Mouse (Mus musculus) spleen, postnatal 10 days (tissue): ENCODE results near the gene Shroom3.

Experiments used
- DNase-seq, 2 experiments: peaks; one replicate each; pipeline ENCODE4 v3.0.0; 2021 to 2022; ENCODE audit warnings: low spot score in 2 of 2

The Shroom3 gene

DNA sequence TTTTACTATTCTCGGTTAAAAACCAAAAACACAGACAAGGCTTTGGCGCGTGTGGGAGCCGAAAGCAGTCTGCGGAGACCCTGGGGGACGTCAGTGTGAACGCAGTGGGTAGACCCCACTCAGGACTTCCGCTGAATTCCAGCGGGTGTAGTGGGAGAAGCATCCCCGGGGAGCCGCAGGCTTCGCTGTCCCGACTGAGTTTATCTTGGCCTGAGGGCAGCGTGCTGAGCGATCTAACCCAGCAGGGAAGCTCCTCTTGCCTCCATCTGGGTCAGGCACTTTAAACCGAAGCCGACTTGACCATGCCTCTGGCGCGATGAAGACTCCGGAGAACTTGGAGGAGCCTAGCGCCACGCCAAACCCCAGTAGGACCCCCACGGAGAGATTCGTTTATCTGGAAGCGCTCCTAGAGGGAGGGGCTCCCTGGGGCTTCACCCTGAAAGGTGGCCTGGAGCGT is at the start of gene Shroom3:
Gene Shroom3, plus strand, starts transcription at position 85 of the 457 bp plus-strand sequence.
- no peak for DNase-seq

DNA sequence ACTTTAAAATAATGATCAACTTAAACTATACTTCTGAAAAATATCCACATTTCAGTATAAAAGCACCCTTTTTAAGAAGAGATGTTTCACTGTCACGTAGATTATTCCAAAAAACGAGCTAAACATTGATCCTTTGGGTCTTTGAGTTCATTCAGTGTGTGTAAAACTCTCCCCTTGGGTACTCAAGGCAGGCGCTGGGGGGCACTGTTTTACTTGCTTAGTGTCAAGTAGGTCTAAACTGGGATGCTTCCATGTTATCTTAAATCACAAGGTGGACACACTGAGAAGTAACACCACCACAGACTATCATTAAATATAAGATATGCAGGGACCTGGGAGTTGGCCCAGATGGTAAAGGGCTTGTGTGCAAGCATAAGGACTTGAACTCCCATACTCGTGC is 49.7 kb upstream of the Shroom3 start:
- DNase-seq: no peak

DNA sequence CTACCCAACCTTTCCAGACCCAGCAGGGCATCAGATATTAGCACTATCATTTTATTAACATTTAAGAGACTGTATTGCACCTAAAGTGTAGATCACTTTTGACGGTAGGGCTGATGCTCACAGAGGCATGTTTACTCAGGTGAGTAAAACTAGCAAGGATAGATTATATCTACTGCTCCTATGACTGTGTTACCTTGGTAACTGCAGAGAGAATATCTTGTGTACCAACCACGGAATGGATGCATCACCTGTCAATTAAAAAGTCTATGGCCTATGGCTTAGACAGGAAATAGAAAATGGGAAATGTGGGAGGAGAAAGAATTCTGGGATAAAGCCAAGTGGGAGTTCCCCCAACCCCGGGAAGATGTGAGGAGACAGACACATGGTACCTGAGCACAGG is 48.3 kb upstream of the Shroom3 start:
- no peak for DNase-seq

DNA sequence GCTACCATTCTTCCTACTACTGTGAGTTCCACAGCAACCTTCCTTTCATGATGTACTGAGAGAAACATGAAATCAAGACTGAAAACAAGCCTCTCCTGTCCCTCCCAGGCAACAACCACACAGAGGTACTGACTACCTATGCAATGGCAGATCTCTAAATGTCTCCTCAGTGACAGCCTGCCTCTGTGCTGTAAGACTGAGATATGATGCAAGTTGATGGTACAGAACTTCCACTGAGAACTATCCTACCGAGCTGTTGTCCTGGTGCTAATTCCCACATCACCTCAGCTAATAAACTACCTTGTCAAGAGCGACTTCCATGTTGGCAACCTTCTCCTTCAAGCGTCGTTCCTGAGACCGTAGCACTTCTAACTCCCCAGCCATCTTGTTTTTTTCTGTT is 47.3 kb upstream of the Shroom3 start:
- no peak for DNase-seq

DNA sequence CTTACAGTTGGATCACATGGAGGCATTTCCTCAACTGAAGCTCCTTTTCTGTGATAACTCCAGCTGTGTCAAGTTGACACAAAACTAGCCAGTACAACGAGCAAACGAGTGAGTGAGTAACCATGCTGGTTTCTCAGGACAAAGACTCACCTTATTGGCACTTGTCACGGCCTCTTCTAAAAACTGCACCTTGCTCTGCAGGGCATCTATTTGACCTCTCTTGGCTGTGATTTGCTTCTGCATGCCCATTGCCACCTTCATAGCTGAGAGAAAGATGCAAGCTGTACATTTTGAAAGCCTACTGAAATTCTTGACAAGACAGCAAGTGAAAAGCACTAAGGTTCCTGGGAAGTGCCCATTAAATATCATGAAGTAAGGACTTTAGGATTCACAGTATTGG is 42.4 kb upstream of the Shroom3 start:
- DNase-seq: no peak

DNA sequence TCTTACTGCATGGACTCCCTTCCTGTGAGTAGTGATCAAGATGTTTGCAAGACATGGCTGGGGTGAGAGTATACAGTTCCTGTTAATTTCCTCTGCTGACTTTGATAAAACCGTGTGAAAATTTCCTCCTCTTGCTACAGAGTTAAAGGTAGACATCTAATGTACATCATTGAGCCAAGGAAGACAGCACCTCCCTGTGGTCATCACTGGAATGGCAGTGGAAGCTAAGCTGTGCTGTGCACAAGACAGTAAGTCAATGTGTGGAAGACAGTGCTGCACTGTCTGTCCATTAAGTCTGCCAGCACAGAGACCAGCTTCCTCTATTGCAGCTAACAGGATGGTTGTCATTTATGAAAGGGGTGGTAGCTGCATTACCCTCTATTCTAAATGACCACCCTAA is 27.0 kb upstream of the Shroom3 start:
- DNase-seq: peak; percentile 30 to 75

DNA sequence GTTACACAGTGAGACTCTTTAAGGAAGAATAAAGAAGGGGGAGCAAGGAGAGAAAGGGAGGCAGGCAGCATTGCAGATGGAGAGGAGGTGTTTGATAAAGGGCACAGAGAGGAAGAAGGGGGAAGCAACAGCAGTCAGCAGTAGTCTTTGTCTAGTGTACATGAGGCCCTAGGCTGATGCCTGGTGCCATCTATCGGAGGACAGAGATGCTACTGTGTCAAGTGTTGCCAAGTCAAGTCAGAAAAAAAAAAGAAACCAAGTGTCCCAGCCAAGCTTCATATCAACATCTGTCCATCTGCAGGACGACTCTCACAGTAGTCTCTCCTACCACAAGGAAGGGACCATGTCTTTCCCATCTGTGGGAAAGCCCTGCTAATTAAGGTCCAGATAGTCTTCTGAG is 18.9 kb upstream of the Shroom3 start:
- no peak for DNase-seq

DNA sequence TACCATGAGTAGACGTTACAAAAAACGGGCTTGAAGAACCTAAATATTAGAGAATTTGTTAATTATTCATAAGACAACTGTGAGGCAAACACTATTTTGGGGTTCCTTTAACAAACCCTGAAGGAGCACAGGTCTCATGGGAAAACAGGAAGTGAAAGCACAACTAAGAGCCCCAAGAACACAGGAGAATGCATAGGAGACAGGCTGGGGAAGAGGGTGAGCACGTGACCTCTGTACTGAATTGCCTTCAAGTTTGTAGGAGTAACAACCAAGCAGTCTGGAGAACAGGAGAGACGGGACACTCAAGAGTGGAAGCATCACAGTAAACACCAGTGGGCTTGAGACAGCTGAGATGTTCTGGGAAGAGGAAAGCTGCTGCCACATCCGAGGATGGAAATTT is 16.4 kb upstream of the Shroom3 start:
- no peak for DNase-seq

DNA sequence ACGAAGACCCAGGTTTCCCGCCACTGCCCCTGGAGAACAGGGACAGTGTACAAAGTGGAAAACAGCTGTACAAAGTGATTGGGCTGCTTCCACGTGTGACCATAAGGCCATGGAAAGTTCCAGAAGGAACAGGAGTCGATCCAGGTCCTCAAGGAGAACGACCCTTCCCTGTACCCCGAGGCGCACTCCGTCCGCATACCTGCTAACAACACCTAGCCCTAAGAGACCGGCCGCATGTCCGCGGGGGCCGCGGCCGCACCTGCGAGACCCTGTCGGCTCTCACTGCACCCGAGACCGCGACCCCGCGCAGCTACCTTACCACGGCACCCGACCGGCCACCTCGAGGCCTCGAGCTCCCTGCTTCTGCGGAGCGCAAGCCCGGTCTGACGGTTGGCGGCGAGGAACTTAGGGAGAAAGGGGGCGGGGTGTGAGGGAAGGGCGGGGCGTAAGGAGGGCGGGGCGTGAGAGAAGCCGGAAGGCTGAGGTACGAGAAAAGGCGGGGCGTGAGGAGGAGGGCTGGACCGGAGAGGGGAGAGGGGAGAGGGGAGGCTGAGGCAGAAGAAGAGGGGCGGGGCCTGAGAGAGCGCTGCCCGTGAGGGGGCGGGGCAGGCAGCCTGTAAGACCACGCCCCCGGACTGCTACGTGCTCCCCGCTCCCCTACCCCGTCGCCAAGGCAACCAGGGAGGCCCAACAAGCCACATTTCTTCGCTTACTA is 8.2 kb upstream of the Shroom3 start, which contains the start of gene Ccdc158:
Gene Ccdc158, minus strand, starts transcription at position 413 of the 715 bp plus-strand sequence.
- DNase-seq: peak; percentile 14 to 75

DNA sequence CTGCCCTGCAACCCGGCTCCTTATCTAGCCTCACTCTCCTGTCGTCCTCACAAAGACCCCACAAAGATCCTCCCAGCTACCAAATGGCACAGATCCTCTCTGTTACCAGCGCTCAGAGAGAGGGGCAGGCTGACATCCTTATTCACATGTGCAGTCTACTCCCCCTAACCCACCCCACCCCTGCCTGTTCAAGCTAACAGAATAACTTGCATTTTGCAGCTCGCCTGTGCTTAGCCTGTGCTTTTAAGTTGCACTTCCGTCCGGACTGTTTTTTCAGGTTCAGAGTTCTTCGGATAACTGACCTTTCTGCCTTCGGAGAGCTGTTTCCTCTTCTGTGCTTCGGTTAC is 7.7 kb upstream of the Shroom3 start:
- no peak for DNase-seq

DNA sequence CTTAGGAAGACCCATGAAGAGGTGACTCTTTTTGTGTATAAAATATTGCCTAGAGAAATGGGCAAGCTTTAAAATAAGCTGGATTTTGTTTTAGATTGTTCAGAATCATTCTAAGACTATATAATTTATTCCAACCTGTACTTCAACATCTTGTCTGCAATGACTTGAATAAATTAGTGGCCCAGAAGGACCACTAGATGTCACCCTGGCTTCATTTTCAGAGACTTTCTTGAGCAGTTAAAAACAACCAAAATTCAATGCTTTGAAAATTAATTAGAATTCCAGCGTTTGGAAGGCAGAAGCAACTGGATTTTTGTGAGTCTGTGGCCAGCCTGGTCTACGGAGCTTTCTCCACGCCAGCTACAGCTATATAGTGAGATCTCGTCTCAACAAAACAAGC is 3.8 kb upstream of the Shroom3 start:
- DNase-seq: no peak

DNA sequence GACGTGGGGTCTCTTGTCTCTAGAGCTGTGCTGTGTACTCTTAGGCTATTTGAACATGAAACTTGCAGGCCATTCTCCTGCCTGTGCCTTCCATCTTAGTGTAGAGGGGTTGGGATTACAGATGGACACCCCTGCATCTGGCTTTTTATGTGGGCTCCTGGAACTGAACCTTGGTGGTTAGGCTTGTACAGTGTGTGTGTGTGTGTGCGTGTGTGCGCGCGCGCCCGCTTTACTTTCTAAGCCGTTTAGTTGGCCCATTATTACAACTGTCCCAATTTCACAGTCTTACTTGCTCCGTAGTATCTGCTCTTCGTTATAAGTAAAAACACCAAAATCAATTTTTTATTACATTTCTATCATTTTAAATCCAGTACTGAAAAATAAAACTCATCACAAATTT is 1.4 kb upstream of the Shroom3 start:
- no peak for DNase-seq

DNA sequence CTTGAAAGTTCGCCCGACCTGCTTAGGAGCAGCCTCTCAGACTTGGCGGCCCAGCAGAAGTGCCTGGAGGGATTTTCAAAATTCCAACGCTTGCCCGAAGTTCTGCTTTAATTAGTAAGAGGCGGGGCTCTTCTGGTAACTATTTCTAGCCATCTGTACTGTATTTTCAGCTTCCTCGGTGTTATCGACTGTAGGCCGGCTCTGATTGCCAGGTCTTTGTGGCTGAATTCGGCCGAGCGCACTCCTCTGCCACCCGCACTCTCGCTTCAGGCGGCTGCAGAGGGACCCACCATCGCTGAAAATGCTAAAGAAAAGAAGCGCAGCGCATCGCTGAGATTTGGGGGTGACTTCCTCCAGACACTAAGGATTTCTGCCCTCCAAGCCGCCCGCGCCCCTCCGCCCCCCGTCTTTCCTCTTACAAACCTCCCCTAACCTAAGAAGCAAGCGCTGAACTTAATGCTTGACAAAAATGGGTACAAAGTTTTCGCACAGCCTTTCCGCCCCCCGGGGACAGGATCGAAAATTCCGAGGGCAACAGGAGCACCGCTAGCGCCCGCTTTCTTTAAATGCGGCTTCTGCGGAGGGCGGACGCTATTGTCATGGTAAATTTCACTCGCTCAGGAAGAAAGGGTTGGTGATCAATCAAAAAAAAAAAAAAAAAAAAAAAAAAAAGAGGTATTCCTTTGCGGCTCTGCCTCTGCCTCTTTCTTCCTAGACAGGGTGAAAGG is 450 bp upstream of the Shroom3 start:
- no peak for DNase-seq

DNA sequence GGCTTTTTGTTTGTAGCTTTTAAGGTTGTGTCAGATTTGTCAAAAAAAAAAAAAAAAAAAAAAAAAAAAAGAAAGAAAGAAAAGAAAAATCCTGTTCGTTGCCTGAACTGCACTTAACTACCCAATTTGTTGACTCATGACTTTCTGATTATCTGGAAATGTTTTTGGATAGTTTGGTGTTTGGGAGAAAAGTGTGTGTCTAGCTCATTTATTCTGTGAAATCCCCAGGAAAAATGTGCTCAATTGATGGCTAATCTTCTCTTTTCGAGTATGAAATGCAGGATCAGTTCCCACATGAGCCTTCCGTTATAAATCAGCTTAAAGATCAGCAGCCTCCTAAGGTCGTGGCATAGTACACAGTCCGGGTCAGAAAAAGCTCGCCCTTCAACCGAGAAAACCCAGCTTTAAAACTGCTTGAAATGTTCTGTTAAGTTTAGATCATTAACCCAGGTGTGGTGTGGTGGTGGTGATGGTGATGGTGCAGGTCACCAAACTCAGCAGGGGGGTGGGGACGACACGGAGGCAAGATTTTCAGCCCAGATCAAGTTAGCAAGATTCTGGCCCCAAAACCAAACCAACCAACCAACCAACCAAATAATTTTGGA is 738 bp downstream of the Shroom3 start:
- no peak for DNase-seq

DNA sequence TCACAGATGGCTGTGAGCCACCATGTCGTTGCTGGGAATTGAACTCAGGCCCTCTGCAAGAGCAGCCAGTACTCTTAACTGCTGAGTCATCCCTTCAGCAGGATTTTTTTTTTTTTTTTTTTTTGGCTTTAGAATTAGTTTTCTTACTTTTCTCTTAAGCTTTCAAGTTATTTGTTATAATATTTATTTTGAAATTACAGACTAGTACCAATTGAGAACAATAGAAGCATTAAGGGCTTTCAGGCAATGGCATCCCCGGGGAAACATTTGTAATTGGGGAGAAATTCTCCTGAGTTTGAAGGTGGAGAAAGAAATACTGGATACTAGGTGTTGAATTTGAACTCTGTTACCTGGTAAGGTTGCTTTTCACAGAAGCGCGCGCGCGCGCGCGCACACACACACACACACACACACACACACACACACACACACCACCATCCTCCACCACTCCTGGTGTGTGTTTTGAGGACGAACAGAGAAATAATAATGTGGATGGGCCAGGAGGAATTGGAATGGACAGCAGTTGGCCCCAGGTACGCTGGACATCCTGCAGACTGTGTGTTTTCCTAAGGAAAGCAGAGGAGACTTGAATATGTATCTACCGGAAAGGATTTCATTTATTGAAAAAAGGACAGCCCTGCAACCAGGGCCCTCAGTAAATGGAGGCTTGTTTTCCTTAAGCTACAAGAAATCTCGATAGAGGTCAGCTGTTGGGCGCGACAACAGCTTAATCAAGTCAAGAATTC is 1.7 kb downstream of the Shroom3 start:
- no peak for DNase-seq

DNA sequence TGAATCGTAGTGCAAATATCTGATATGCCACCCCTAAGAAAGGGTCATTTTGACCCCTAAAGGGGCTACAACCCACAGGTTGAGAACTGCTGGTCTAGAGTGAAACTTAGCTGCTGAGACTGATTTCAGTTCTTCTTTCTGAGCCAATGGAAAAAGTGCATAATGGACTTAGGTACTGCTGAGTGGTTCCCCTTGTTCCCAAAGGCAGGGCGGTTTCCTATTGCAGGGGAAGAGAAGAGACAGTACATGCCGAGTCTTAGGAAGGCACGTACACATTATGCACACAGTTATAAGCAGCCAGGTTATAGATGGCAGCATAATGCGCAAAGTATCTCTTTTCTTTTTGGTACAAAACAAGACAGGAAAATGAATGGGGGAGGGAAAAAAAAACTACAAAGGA is 4.9 kb downstream of the Shroom3 start:
- DNase-seq: no peak

DNA sequence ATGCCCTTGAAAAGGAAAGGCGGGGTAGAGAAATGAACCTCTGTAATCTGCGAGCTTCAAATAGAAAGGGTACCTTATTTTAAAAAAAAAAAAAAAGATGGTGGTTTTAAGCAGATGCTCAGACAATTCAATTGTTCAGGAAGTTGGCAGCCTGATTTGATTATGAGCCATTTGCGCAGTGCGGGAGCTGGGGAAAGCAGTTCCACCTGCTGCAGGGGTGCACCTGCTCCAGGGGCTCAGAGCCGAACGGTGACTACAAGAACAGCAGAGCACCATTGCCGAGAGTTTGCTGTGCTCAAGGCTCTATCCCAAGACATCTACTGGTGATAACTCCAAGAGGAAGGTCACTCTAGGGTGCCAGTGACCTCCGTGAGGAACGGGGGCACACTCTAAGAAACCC is 5.3 kb downstream of the Shroom3 start:
- DNase-seq: no peak

DNA sequence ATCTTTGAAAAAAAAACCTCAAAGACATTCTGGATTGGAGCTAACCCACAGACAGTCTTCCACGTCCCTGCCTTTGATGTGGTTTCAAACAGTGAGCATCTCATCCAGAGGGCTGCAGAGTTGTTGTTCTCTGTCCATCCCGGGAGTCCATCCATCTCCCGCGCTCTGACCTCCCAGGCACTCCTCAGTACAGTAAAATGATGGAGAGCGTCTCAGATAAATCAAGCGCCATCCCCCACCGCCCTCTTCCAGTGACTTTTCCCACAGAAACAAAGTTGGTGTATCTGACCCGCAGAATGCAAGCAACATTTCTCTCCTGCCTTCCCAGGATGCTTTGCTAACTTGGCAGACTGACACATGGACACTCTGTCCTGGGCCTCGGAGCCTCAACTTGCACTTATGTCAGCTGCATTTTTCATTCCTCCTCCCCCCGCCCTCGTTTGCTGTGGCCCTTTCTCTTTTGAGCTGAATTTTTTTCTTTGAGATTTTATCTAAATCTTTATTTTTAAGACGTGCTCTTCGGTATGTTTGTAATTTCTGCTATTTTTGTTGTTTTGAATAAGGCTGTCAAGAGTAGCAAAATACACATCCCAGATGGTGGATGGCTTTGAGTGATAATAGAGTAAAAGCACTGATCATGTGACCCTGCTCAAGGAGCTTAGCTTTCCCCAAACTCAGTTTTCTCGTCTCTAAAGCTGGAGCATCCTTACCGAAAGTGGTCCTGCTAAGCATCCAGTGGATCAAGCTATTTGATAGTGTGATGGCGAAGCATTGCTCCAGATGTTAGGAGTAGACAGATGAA is 9.2 kb downstream of the Shroom3 start:
- DNase-seq: no peak

DNA sequence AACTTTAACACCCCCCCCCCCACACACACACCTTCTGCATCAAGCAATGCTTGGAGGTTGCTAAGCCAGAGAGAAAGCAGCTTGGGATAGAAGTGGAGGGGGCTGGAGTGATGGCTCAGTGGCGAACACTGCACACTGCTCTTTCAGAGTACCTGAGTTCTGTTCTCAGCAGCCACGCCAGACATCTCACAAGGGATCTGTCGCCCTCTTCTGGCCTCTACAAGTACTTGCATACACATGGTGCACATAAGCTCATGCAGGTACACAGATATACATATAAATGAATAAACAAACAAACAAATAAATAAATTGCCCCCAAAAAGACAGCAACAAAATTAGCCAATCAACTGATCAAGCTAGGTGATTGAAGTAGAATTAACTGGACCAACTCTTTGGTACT is 10.5 kb downstream of the Shroom3 start:
- no peak for DNase-seq

DNA sequence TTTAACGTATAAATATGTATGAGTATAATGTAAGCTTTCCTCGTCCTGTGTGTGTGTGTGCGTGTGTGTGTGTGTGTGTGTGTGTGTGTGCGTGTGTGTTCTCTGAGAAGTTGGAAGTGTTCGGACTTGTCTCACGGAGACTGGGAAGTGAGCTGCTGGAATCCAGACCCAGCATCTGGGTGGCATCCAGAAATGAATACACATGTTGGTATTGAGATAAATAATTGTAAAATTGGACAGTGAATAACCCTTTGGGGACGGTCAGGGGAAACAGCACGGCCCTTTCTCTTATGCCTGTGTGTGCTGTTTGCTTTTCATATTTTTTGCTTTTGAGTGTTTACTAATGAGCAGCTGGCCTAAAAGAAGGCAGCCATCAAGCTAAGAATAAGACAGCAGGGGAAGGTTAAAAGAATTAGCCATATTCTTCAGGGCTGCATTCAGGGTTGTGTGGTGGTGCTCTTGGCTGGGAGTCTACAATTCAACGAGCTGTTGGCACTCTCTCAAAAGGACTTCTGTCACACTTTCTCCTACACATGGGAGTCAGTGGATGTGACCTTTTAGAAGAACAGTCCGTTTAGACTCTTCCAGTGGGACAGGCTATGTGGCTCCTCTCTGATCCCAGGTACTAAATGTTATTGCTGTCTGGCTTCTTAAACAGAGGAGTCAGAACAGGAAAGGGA is 11.2 kb downstream of the Shroom3 start:
- no peak for DNase-seq
